Mouse (Mus musculus) small intestine, adult 2 months (tissue): ENCODE data around the gene Tmem235.

Source experiments
- CTCF ChIP-seq: fragments of 200-500 bp; IDR thresholded peaks from 2 replicates; pipeline ENCODE4 v1.5.1; 2012; ENCODE audit warnings: low read depth, mild to moderate bottlenecking, control low read depth, inconsistent platforms, low read length, moderate library complexity, mixed read lengths; ENCODE audit not compliant: insufficient replicate concordance, insufficient read length; ENCODE audit errors: extremely low read depth
- POLR2A ChIP-seq: fragments of 200-500 bp; IDR thresholded peaks from 2 replicates; pipeline ENCODE4 v1.6.1; 2012; ENCODE audit warnings: low read depth, mild to moderate bottlenecking, control low read depth, inconsistent platforms, low read length, moderate library complexity

- TF ChIP-seq CTCF (no peak), POLR2A (no peak)
These were observed 19.1 kb downstream of the Tmem235 start for GRCm38 (mm10) chr11:117879676-117880075.
